Mouse (Mus musculus) midbrain, embryonic 14.5 days (tissue): ENCODE data around the gene Klk10. TPM values are rescaled to one million over a fixed set of nuclear protein-coding genes. Genes with fewer than 3 reads are reported as not detected.

Experiments
- ATAC-seq: fragments of 200-750 bp; cut with Nextera tagmentation; 2 replicates; pipeline ENCODE4 v1.8.0; 2017; ENCODE audit warnings: moderate number of reproducible peaks, moderate library complexity; ENCODE audit not compliant: low FRiP score, low TSS enrichment
- DNase-seq: peaks from one replicate; pipeline ENCODE4 v3.0.0-alpha.2; 2015
- H3K27ac ChIP-seq: fragments of 300-500 bp; sonication (generic); replicated peaks from 2 replicates; pipeline ENCODE4 v1.5.1; 2014; ENCODE audit warnings: mild to moderate bottlenecking, low read depth, low read length, moderate library complexity
- H3K27me3 ChIP-seq: fragments of 300-500 bp; sonication (generic); 2 replicates; pipeline ENCODE4 v1.6.1; 2014; ENCODE audit warnings: low read length, control low read depth, mixed read lengths; ENCODE audit not compliant: control insufficient read depth, insufficient read depth
- H3K36me3 ChIP-seq: fragments of 300-500 bp; sonication (generic); 2 replicates; pipeline ENCODE4 v1.6.1; 2014; ENCODE audit warnings: low read length, control low read depth; ENCODE audit not compliant: control insufficient read depth, insufficient read depth
- H3K4me1 ChIP-seq: fragments of 300-500 bp; sonication (generic); 2 replicates; pipeline ENCODE4 v1.6.1; 2014; ENCODE audit warnings: mild to moderate bottlenecking, antibody characterized with exemption, low read length, control low read depth; ENCODE audit not compliant: control insufficient read depth, insufficient read depth
- H3K4me2 ChIP-seq: fragments of 300-500 bp; sonication (generic); 2 replicates; pipeline ENCODE4 v1.6.1; 2014; ENCODE audit warnings: mild to moderate bottlenecking, low read length, moderate library complexity
- H3K4me3 ChIP-seq: fragments of 300-500 bp; sonication (generic); replicated peaks from 2 replicates; pipeline ENCODE4 v1.5.1; 2014; ENCODE audit warnings: low read depth, low read length
- H3K9ac ChIP-seq: fragments of 300-500 bp; sonication (generic); replicated peaks from 2 replicates; pipeline ENCODE4 v1.6.1; 2014; ENCODE audit warnings: mild to moderate bottlenecking, low read length, moderate library complexity
- H3K9me3 ChIP-seq: fragments of 300-500 bp; sonication (generic); 2 replicates; pipeline ENCODE4 v1.6.1; 2016; ENCODE audit warnings: low read length, control low read depth, mixed read lengths; ENCODE audit not compliant: control insufficient read depth
- WGBS: fragments of 180-500 bp; shearing (Covaris S2); extraction: QIAGEN DNeasy Blood & Tissue Kit; methylation state at CpG from one replicate; pipeline ENCODE4 v1.1.7; 2014; 5-methylcytosine and 5-hydroxymethylcytosine counted together
- polyA plus RNA-seq: library from polyadenylated mRNA; unstranded; fragments of >200 nt; fragmentation: Nextera tagmentation; extraction: Ambion mirVana; gene quantifications from 2 replicates; pipeline ENCODE4 v1.2.1, GENCODE M21; 2014

Gene Klk10
- not detected in 2 replicates for polyA plus RNA-seq

DNA sequence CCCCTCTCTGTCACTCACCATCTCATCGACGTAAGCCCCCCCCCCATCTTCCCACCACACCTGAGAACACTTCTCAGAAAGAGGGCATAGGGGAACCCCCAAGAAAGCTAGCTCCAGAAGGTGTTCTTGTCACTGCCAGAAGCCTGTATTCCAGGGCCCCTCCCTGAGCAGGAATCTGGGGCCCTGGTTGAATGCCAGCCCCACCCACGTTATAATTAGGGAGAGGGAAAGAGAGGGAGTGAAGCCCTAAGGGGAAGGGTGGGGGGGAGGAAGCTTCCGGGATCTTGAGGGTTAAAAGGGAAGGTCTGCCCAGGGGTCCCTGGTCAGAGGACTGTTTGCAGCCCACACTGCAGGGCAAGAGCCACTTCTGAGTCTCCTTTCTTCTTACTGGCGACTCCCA is at the start of gene Klk10:
TSS of gene Klk10 (plus strand) at position 290 of the 400 bp plus-strand sequence.
- Histone ChIP-seq H3K4me2 (no peak within 1 kb of the TSS), H3K27me3 (0 out of 2 replicates have a peak, but pooled peaks cover 4% of the 10 kb centered on the region), H3K4me1 (peaks cover 3% of the 10 kb centered on the region; the same call in 1 of the 2 replicates), H3K27ac (no peak within 1 kb of the TSS), H3K9me3 (no peaks in the 10 kb centered on the region), H3K36me3 (no peaks in the 10 kb centered on the region), H3K9ac (no peak within 1 kb of the TSS), H3K4me3 (no peak within 1 kb of the TSS)
- DNase-seq (no peak), ATAC-seq (no peak)
- 55% methylated on average over 5 of the region's 5 CpGs for WGBS

DNA sequence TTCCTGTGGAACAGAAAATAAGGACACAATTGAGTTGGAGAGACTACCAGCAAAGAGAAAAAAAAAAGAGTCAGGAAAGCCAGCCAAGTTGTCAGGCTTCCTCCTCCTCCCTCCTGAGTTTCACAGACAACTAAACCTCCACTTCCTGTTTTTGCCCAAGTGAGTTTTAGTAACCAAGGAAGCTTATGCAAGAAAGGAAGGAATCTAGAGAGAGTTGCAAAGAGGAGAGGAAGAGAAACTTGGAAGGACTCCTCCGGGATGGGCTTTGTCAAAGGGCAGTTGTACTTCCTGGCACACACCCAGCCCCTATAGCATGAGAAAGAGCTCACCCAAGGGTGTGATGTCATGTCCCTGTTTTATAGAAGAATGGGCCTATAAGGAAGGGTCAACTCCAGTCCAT is 33.0 kb upstream of the Klk10 start:
- Histone ChIP-seq H3K36me3 (no peaks in the 10 kb centered on the region), H3K9ac (no peak overlapping the region), H3K27me3 (no peaks in the 10 kb centered on the region), H3K9me3 (no peaks in the 10 kb centered on the region), H3K27ac (no peak overlapping the region), H3K4me2 (no peak overlapping the region), H3K4me1 (no peaks in the 10 kb centered on the region), H3K4me3 (no peak overlapping the region)
- ATAC-seq = no peak
- peak; percentile 7 for DNase-seq
- 55% methylated on average over 1 of the region's 1 CpGs for WGBS

DNA sequence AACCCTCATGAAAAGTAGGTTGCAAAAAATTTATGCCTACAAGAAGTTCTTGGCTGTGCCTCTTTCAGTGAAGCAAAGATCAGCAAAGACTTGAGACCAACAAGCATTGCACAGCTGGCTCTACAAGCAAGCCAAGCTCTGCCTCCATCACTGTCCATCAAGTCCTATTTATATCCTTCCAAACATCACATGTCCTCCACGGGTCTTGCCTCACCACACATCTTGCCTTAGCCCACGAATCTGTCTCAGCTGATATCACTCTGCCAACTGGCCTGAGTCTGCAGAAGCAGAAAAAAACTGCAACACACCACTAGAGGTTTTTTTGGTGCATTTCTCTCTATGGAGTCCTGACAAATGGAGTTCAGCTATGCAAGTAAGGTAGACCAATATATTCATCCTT is 28.0 kb upstream of the Klk10 start:
- no peak for ATAC-seq
- WGBS = 75% methylated on average over 2 of the region's 2 CpGs
- H3K9ac ChIP-seq = no peak overlapping the region

DNA sequence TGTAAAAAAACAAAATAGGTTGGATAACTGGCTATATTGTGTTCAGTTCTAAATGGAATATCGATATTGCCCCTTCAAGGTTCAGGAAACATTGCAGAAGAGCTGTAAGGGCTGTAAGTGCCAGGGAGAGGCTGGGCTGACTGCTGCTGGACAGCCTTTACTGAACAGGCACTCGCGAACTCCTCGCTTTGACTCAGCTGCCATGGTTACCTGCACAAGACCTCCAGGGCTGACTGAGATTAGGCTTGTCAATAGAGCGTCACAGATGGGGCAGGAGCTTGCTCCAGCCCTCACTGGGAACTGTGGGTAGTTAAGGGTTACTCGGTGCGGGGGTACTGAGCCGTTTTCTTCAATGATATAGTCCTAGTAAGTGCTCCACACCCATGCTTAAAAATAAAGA is 14.4 kb upstream of the Klk10 start:
- H3K9me3 ChIP-seq = no peaks in the 10 kb centered on the region
- H3K4me1 ChIP-seq = no peaks in the 10 kb centered on the region
- WGBS = 24% methylated on average over 8 of the region's 8 CpGs
- H3K4me3 ChIP-seq = no peak overlapping the region
- no peak overlapping the region for H3K4me2 ChIP-seq
- H3K27me3 ChIP-seq = no peaks in the 10 kb centered on the region
- no peak for ATAC-seq
- peak; percentile 31 for DNase-seq
- no peak overlapping the region for H3K9ac ChIP-seq
- no peaks in the 10 kb centered on the region for H3K36me3 ChIP-seq
- H3K27ac ChIP-seq = no peak overlapping the region

More for the DNA sequence above, 28.0 kb upstream of the Klk10 start:
- H3K4me3 ChIP-seq = no peak overlapping the region
- no peaks in the 10 kb centered on the region for H3K27me3 ChIP-seq
- H3K4me1 ChIP-seq = no peaks in the 10 kb centered on the region
- H3K27ac ChIP-seq = no peak overlapping the region
- DNase-seq = no peak
- no peaks in the 10 kb centered on the region for H3K9me3 ChIP-seq
- H3K4me2 ChIP-seq = no peak overlapping the region
- no peaks in the 10 kb centered on the region for H3K36me3 ChIP-seq

DNA sequence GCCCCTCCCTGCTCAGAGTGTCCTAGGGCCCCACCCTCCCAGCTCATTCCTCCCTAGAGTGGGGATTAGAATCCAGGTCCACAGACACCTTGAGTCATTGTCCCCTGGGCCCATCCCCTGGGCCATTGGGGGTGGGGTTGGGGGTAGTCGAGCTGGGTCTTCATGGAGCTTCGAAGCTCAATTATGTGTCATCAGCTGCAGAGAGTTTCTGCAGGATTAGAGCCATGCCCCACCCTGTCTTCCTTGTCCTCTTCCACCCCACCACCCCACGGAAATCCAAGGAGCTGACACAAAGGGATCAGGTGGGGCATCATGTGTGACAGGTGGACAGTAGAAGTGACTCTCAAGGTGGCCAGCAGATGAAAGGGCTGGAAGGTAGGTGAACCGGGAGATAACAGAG is 12.2 kb upstream of the Klk10 start, which contains the start of gene Klk12:
TSS of gene Klk12 (plus strand) at position 301 of the 400 bp plus-strand sequence.
- DNase-seq (no peak), ATAC-seq (no peak)
- 88% methylated on average over 4 of the region's 4 CpGs for WGBS
- no peak within 1 kb of the TSS for H3K4me2 ChIP-seq
- H3K4me3 ChIP-seq = no peak within 1 kb of the TSS
- no peaks in the 10 kb centered on the region for H3K27me3 ChIP-seq
- no peaks in the 10 kb centered on the region for H3K36me3 ChIP-seq
- no peaks in the 10 kb centered on the region for H3K9me3 ChIP-seq
- H3K4me1 ChIP-seq = no peaks in the 10 kb centered on the region
- H3K9ac ChIP-seq = no peak within 1 kb of the TSS
- no peak within 1 kb of the TSS for H3K27ac ChIP-seq

DNA sequence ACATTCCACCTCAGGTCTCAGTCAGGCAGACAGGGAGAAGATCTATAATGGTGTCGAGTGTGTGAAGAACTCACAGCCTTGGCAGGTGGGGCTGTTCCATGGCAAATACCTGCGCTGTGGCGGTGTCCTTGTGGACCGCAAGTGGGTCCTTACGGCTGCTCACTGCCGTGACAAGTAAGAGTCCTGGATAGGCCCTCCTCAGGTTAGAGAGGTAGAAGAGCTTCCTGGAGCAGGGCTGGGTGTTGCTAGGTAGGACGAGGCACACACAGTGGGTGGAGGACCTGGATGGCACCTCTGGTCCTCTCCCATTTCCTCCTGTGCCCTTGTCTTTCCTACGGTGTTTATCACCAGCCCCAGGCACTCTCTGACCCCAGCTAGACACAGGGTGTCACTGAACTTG is 11.2 kb upstream of the Klk10 start:
- Histone ChIP-seq H3K9ac (no peak overlapping the region), H3K4me2 (no peak overlapping the region), H3K27ac (no peak overlapping the region), H3K27me3 (no peaks in the 10 kb centered on the region), H3K4me3 (no peak overlapping the region), H3K9me3 (no peaks in the 10 kb centered on the region), H3K36me3 (no peaks in the 10 kb centered on the region), H3K4me1 (no peaks in the 10 kb centered on the region)
- no peak for DNase-seq
- 93% methylated on average over 8 of the region's 8 CpGs for WGBS
- ATAC-seq = no peak

DNA sequence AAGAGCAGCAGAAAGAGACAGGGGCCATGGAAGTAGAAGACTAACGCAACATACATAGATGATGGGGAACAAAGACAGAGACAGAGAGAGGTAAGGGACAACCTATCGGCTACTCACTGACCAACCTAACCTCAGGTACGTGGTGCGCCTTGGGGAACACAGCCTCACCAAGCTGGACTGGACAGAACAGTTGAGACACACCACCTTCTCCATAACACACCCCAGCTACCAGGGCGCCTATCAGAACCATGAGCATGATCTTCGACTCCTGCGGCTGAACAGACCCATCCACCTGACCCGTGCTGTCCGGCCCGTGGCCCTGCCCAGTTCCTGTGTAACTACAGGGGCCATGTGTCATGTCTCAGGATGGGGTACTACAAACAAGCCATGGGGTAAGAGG is 10.1 kb upstream of the Klk10 start:
- WGBS = 95% methylated on average over 10 of the region's 10 CpGs
- no peak overlapping the region for H3K9ac ChIP-seq
- no peak for ATAC-seq
- H3K4me2 ChIP-seq = no peak overlapping the region
- H3K36me3 ChIP-seq = no peaks in the 10 kb centered on the region
- H3K4me1 ChIP-seq = no peaks in the 10 kb centered on the region
- H3K9me3 ChIP-seq = no peaks in the 10 kb centered on the region
- H3K4me3 ChIP-seq = no peak overlapping the region
- H3K27me3 ChIP-seq = no peaks in the 10 kb centered on the region
- no peak for DNase-seq
- no peak overlapping the region for H3K27ac ChIP-seq

DNA sequence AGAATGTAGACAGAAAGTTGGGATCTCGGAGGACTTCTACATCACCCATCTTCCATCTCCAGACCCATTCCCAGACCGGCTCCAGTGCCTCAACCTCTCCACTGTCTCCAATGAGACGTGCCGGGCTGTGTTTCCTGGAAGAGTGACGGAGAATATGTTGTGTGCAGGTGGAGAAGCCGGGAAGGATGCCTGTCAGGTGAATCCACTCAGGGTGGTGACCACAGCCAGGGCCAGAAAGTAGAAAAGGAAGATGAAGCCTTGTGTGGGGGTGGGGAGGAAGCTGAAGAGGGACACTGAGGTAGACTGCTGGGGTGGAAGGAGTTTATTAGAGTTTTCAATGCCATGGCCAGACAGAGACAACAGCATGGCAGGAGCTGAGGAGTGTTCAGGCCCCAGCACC is 8.9 kb upstream of the Klk10 start:
- Histone ChIP-seq H3K27me3 (no peaks in the 10 kb centered on the region), H3K9ac (no peak overlapping the region)
- WGBS = 95% methylated on average over 6 of the region's 6 CpGs

DNA sequence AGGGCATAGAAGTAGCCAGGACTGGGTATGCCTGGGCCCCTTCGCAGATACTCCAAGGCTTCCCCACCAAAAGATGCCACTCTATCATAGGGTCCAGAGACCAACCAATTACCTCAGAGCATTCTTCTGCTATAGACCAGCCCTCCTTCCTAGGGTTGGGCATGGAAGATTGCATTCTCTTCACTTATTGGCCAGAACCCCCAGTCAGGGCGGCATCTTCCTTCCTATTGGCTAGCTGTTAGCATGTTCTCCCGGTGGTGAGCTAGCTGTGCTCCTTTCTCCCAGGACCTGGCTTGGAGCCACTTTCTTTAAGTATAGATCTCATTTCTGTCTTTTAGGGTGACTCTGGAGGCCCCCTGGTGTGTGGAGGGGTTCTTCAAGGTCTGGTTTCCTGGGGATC is 7.9 kb upstream of the Klk10 start:
- no peak overlapping the region for H3K4me3 ChIP-seq
- no peaks in the 10 kb centered on the region for H3K9me3 ChIP-seq
- H3K9ac ChIP-seq = no peak overlapping the region
- no peak overlapping the region for H3K27ac ChIP-seq
- no peak for DNase-seq
- 85% methylated on average over 3 of the region's 3 CpGs for WGBS
- H3K4me1 ChIP-seq = no peaks in the 10 kb centered on the region
- H3K4me2 ChIP-seq = no peak overlapping the region
- no peak for ATAC-seq
- H3K36me3 ChIP-seq = no peaks in the 10 kb centered on the region
- no peaks in the 10 kb centered on the region for H3K27me3 ChIP-seq

More for the DNA sequence above, 8.9 kb upstream of the Klk10 start:
- Histone ChIP-seq H3K4me1 (no peaks in the 10 kb centered on the region), H3K9me3 (no peaks in the 10 kb centered on the region), H3K27ac (no peak overlapping the region), H3K36me3 (no peaks in the 10 kb centered on the region), H3K4me2 (no peak overlapping the region), H3K4me3 (no peak overlapping the region)
- DNase-seq = no peak
- no peak for ATAC-seq
